Mouse (Mus musculus): ENCODE measurements around the gene Lrrc8c.

GRCm38 (mm10) chr5:105536172-105536571 is 17.0 kb downstream of the Lrrc8c start:
- TF ChIP-seq CTCF (conservative IDR thresholded peaks at IDR 0.05; ENCODE audit: low read length) (no peak), NANOG (IDR thresholded peaks at IDR 0.05; ENCODE audit: borderline replicate concordance, low read length) (no peak)

Data from E14TG2a.4 (cell line).